Mouse (Mus musculus) E14TG2a.4 (cell line): Measurements from ENCODE around the gene Ceacam18.

ENCODE experiments used
- CTCF ChIP-seq: conservative IDR thresholded peaks from 2 replicates; pipeline ENCODE4 v1.5.1; 2014; ENCODE audit warnings: low read length
- POU5F1 ChIP-seq: IDR thresholded peaks from 2 replicates; pipeline ENCODE4 v1.6.1; 2014; ENCODE audit warnings: low read length, borderline replicate concordance

DNA sequence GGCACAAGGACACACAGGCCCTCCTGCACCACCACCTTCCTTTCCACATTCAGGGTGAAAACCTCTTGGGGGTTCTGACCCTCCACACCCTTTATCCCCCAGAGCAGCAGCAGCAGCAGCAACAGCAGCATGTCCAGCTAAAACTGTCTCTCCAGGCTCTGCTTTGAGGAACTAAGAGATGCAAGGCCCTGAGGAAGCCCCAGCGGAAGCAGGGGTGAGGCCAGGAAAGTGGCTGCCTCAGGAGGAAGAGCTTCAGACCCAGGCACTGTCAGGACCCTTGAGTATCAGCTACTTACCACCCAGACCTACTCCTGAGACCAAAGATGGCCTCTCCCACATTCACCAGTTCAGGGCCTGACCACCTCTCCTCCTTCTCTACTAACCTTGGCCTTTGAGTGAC lies 25.5 kb downstream of the Ceacam18 start, which contains the start of gene Siglece:
- TF ChIP-seq CTCF (no peak), POU5F1 (no peak)
